In genomic region chr15:100761419-100762185, GRCm38 (mm10) we compare ENCODE assay signal across 8 mouse cellular contexts. TPM values are rescaled to one million over a fixed set of nuclear protein-coding genes. Genes with fewer than 3 reads are reported as not detected.
A peak's percentile ranks its signal among the peaks of the same experiment; 100 is the strongest.
DNase-seq lines count a peak whose midpoint lies in the region; ATAC-seq and TF ChIP-seq lines count a peak whose summit lies in the region.

Gene Slc4a8, plus strand, starts transcription at chr15:100761747.

- H3K4me1 ChIP-seq in ES-Bruce4 (ENCODE audit: control insufficient read depth, insufficient read depth, low read length), result peaks cover 2% of the 10 kb centered on the region
- H3K4me1 ChIP-seq in forebrain, postnatal 0 days (ENCODE audit: insufficient read depth), result peaks cover 17% of the 10 kb centered on the region; the same call in 1 of the 2 replicates
- H3K4me1 ChIP-seq in lung, embryonic 14.5 days (ENCODE audit: insufficient read depth), result no peaks in the 10 kb centered on the region

- peak within 1 kb of the TSS; percentile 29 for H3K9ac ChIP-seq in ES-Bruce4 (ENCODE audit: low read depth, poor library complexity, severe bottlenecking)
- H3K9ac ChIP-seq in forebrain, postnatal 0 days, result peak within 1 kb of the TSS; percentile 80
- peak within 1 kb of the TSS; percentile 13; the same call in 1 of the 2 replicates for H3K9ac ChIP-seq in lung, embryonic 14.5 days

- under 1% methylated on average over 53 of the region's 64 CpGs for WGBS in forebrain, postnatal 0 days
- under 1% methylated on average over 64 of the region's 64 CpGs for WGBS in lung, embryonic 14.5 days

- H3K36me3 ChIP-seq in ES-Bruce4 (ENCODE audit: control insufficient read depth, insufficient read depth, low read length, poor library complexity, severe bottlenecking), result no peaks in the 10 kb centered on the region
- peaks cover 7% of the 10 kb centered on the region; the same call in 1 of the 2 replicates for H3K36me3 ChIP-seq in forebrain, postnatal 0 days (ENCODE audit: insufficient read depth)
- H3K36me3 ChIP-seq in lung, embryonic 14.5 days (ENCODE audit: insufficient read depth), result no peaks in the 10 kb centered on the region

- TF ChIP-seq EP300 in ES-Bruce4 (IDR thresholded peaks at IDR 0.05; ENCODE audit: insufficient read depth, low read depth, low read length), result no peak

- peak within 1 kb of the TSS; percentile 70 for H3K4me3 ChIP-seq in ES-Bruce4 (ENCODE audit: low read depth, low read length)
- peak within 1 kb of the TSS; percentile 83 for H3K4me3 ChIP-seq in forebrain, postnatal 0 days (ENCODE audit: low read depth, low read length)
- H3K4me3 ChIP-seq in lung, embryonic 14.5 days (ENCODE audit: low read depth, low read length), result peak within 1 kb of the TSS; percentile 53

- TF ChIP-seq CTCF in ES-Bruce4 (IDR thresholded peaks at IDR 0.05; ENCODE audit: low read depth, low read length), result no peak
- TF ChIP-seq CTCF in forebrain, postnatal 0 days (IDR thresholded peaks at IDR 0.05; ENCODE audit: low read depth), result peak; percentile 77
- TF ChIP-seq CTCF in lung, embryonic 14.5 days (IDR thresholded peaks at IDR 0.05; ENCODE audit: low read depth), result peak; percentile 68

- intact Hi-C loops in heart, postnatal 36 days (cut with DNase I), result no loop called here

- no peak within 1 kb of the TSS for H3K27ac ChIP-seq in ES-Bruce4 (ENCODE audit: insufficient read depth, low read length)
- peak within 1 kb of the TSS; percentile 85 for H3K27ac ChIP-seq in forebrain, postnatal 0 days (ENCODE audit: low read depth, low read length)
- no peak within 1 kb of the TSS for H3K27ac ChIP-seq in lung, embryonic 14.5 days (ENCODE audit: low read depth)

- peak; percentile 95 to 96 for DNase-seq in cerebellum, adult 18-20 months
- DNase-seq in forebrain, postnatal 0 days, result peak; percentile 97
- DNase-seq in heart, postnatal 36 days, result peak; percentile 80 to 84
- peak; percentile 89 to 92 for DNase-seq in layer of hippocampus, adult 8-10 months (ENCODE audit: low spot score in 2 of 2)
- DNase-seq in lung, embryonic 14.5 days, result peak; percentile 88
- DNase-seq in testis, postnatal 14 days (ENCODE audit: low spot score), result peak; percentile 91

- ATAC-seq in forebrain, postnatal 0 days, result peak; percentile 97
- ATAC-seq in lung, embryonic 14.5 days (ENCODE audit: insufficient read depth), result peak; percentile 93
- peak; percentile 76 for ATAC-seq in neutrophil, adult 5-6 weeks (ENCODE audit: extremely low read depth, insufficient number of reproducible peaks, low FRiP score, poor library complexity, severe bottlenecking)

- no peaks in the 10 kb centered on the region for H3K9me3 ChIP-seq in ES-Bruce4 (replicated peaks; ENCODE audit: control insufficient read depth, insufficient read depth, low read length, poor library complexity, severe bottlenecking)
- H3K9me3 ChIP-seq in forebrain, postnatal 0 days (ENCODE audit: low read length), result no peaks in the 10 kb centered on the region
- H3K9me3 ChIP-seq in lung, embryonic 14.5 days (ENCODE audit: low read depth, low read length), result no peaks in the 10 kb centered on the region

- H3K27me3 ChIP-seq in ES-Bruce4 (ENCODE audit: control insufficient read depth, insufficient read depth, low read length, poor library complexity, severe bottlenecking), result no peaks in the 10 kb centered on the region
- no peaks in the 10 kb centered on the region for H3K27me3 ChIP-seq in forebrain, postnatal 0 days (ENCODE audit: insufficient read depth, low read length)
- H3K27me3 ChIP-seq in lung, embryonic 14.5 days (ENCODE audit: insufficient read depth, low read length), result peaks cover 48% of the 10 kb centered on the region

- no peak for TF ChIP-seq POLR2A in ES-Bruce4 (IDR thresholded peaks at IDR 0.05; ENCODE audit: insufficient read depth, low read length)

- H3K4me2 ChIP-seq in forebrain, postnatal 0 days (ENCODE audit: low read depth), result peak within 1 kb of the TSS; percentile 76
- H3K4me2 ChIP-seq in lung, embryonic 14.5 days, result peak within 1 kb of the TSS; percentile 92

RNA-seq across cellular contexts. Expression of gene Slc4a8, which starts in this region (rescaled TPM):
- 15.6 and 18.7 TPM in 2 replicates for polyA plus RNA-seq in ES-Bruce4 (2011; ENCODE audit: insufficient read depth, insufficient read length, low read depth, missing spikeins)
- 17.8 and 38.3 TPM in 2 replicates for total RNA-seq in forebrain, postnatal 0 days (2014; rRNA removed)
- 30.3 and 31.2 TPM in 2 replicates for polyA plus RNA-seq in forebrain, postnatal 0 days (2015; fragmentation: Nextera tagmentation; extraction: Ambion mirVana)
- total RNA-seq in heart, postnatal 36 days (2021), result 1 to 10 TPM; 2.3 to 2.7 TPM
- 10 to 100 TPM; 67.0 to 90.0 (median 75.9) TPM for total RNA-seq in layer of hippocampus, adult 8-10 months (2022)
- polyA plus RNA-seq in lung, embryonic 14.5 days (2014; fragmentation: Nextera tagmentation; extraction: Ambion mirVana), result 1.6 and 2.5 TPM in 2 replicates
- 2.7 and 5.6 TPM in 2 replicates for total RNA-seq in neutrophil, adult 5-6 weeks (2017)

Comparison
In these comparisons a context has a peak if more than half of its experiments do, and no peak if none do; other contexts are left out.
1. H3K9ac ChIP-seq: peak in every context shown above with its lines; median percentile 80 in forebrain, postnatal 0 days; 29 in ES-Bruce4; 13 in lung, embryonic 14.5 days.